Mouse (Mus musculus) hindbrain, embryonic 10.5 days (tissue): Measurements from ENCODE around the gene Crygc. TPM values are rescaled to one million over a fixed set of nuclear protein-coding genes. Genes with fewer than 3 reads are reported as not detected.

Experiments
- DNase-seq: peaks from one replicate; pipeline ENCODE4 v3.0.0-alpha.2; 2017; ENCODE audit warnings: low spot score
- H3K27ac ChIP-seq: fragments of 300-500 bp; sonication (generic); 2 replicates; pipeline ENCODE4 v1.5.1; 2016; ENCODE audit warnings: mild to moderate bottlenecking, moderate library complexity
- H3K27me3 ChIP-seq: fragments of 300-500 bp; sonication (generic); 2 replicates; pipeline ENCODE4 v1.6.1; 2016; ENCODE audit warnings: mild to moderate bottlenecking; ENCODE audit not compliant: poor library complexity, insufficient read depth, severe bottlenecking
- H3K36me3 ChIP-seq: fragments of 300-500 bp; sonication (generic); 2 replicates; pipeline ENCODE4 v1.6.1; 2016; ENCODE audit warnings: mild to moderate bottlenecking, moderate library complexity
- H3K4me1 ChIP-seq: fragments of 300-500 bp; sonication (generic); replicated peaks from 2 replicates; pipeline ENCODE4 v1.6.1; 2016; ENCODE audit warnings: mild to moderate bottlenecking
- H3K4me3 ChIP-seq: fragments of 300-500 bp; sonication (generic); 2 replicates; pipeline ENCODE4 v1.5.1; 2016; ENCODE audit warnings: mild to moderate bottlenecking, moderate library complexity
- H3K9me3 ChIP-seq: fragments of 300-500 bp; sonication (generic); 2 replicates; pipeline ENCODE4 v1.6.1; 2016; ENCODE audit warnings: mild to moderate bottlenecking, moderate library complexity
- WGBS: fragments of 180-500 bp; shearing (Covaris S2); methylation state at CpG from one replicate; pipeline ENCODE4 v1.1.7; 2016; 5-methylcytosine and 5-hydroxymethylcytosine counted together
- polyA plus RNA-seq: library from polyadenylated mRNA; unstranded; fragments of >200 nt; fragmentation: Nextera tagmentation; extraction: Ambion mirVana; gene quantifications from 2 replicates; pipeline ENCODE4 v1.2.1, GENCODE M21; 2016

Gene Crygc
- 0.27 TPM in 1 of 2 replicates, not detected in the other for polyA plus RNA-seq

- WGBS = 64% methylated on average over 6 of the region's 6 CpGs
Observed at GRCm38 (mm10) chr1:65073589-65073988, at the start of gene Crygc. Gene Crygc (minus strand): TSS chr1:65073689.

GRCm38 (mm10) chr1:65122574-65123372 lies 49.3 kb upstream of the Crygc start, which contains the start of gene D630023F18Rik:
Gene D630023F18Rik (minus strand): TSS chr1:65123214.
- DNase-seq = no peak
- Histone ChIP-seq H3K4me1 (peaks cover 6% of the 10 kb centered on the region), H3K27ac (no peak within 1 kb of the TSS), H3K9me3 (no peaks in the 10 kb centered on the region), H3K27me3 (no peaks in the 10 kb centered on the region), H3K36me3 (no peaks in the 10 kb centered on the region), H3K4me3 (peak within 1 kb of the TSS; percentile 36)
- 32% methylated on average over 9 of the region's 9 CpGs for WGBS

More at GRCm38 (mm10) chr1:65073589-65073988, at the start of gene Crygc:
- Histone ChIP-seq H3K27me3 (no peaks in the 10 kb centered on the region), H3K4me1 (no peaks in the 10 kb centered on the region; the same call in 1 of the 2 replicates), H3K27ac (no peak within 1 kb of the TSS), H3K9me3 (no peaks in the 10 kb centered on the region), H3K36me3 (no peaks in the 10 kb centered on the region), H3K4me3 (no peak within 1 kb of the TSS)
- no peak for DNase-seq

- 79% methylated on average over 1 of the region's 1 CpGs for WGBS
- H3K27ac ChIP-seq = no peak within 1 kb of the TSS
- no peaks in the 10 kb centered on the region for H3K27me3 ChIP-seq
- no peaks in the 10 kb centered on the region for H3K36me3 ChIP-seq
- H3K4me1 ChIP-seq = peaks cover 6% of the 10 kb centered on the region
- H3K4me3 ChIP-seq = no peak within 1 kb of the TSS
- no peak for DNase-seq
- no peaks in the 10 kb centered on the region for H3K9me3 ChIP-seq
Observed at GRCm38 (mm10) chr1:65119438-65119837, 45.9 kb upstream of the Crygc start, which contains the start of gene Gm28845. Gene Gm28845 (minus strand): TSS chr1:65119558.

- no peaks in the 10 kb centered on the region for H3K27me3 ChIP-seq
- H3K4me1 ChIP-seq = peaks cover 6% of the 10 kb centered on the region
- no peak for DNase-seq
- WGBS = 78% methylated on average over 8 of the region's 8 CpGs
- H3K36me3 ChIP-seq = no peaks in the 10 kb centered on the region
- no peaks in the 10 kb centered on the region for H3K9me3 ChIP-seq
- H3K27ac ChIP-seq = no peak overlapping the region
- no peak overlapping the region for H3K4me3 ChIP-seq
Observed at GRCm38 (mm10) chr1:65118150-65118913, 44.8 kb upstream of the Crygc start.

GRCm38 (mm10) chr1:65113536-65114172 lies 40.2 kb upstream of the Crygc start:
- Histone ChIP-seq H3K36me3 (no peaks in the 10 kb centered on the region), H3K4me3 (no peak overlapping the region), H3K4me1 (peaks cover 9% of the 10 kb centered on the region), H3K27me3 (no peaks in the 10 kb centered on the region), H3K9me3 (no peaks in the 10 kb centered on the region), H3K27ac (no peak overlapping the region)
- DNase-seq = no peak
- WGBS = 91% methylated on average over 5 of the region's 5 CpGs

- Histone ChIP-seq H3K4me1 (peaks cover 9% of the 10 kb centered on the region), H3K27me3 (no peaks in the 10 kb centered on the region), H3K36me3 (no peaks in the 10 kb centered on the region), H3K27ac (peak overlapping the region; percentile 47; the same call in 1 of the 2 replicates), H3K9me3 (no peaks in the 10 kb centered on the region), H3K4me3 (peak overlapping the region; percentile 18; the same call in 1 of the 2 replicates)
- WGBS = 55% methylated on average over 14 of the region's 14 CpGs
- peak; percentile 36 for DNase-seq
Observed at GRCm38 (mm10) chr1:65112807-65113196, 39.3 kb upstream of the Crygc start.

GRCm38 (mm10) chr1:65112031-65112806 lies 38.7 kb upstream of the Crygc start:
- H3K27me3 ChIP-seq = no peaks in the 10 kb centered on the region
- no peaks in the 10 kb centered on the region for H3K9me3 ChIP-seq
- peaks cover 9% of the 10 kb centered on the region for H3K4me1 ChIP-seq
- peak overlapping the region; percentile 18; the same call in 1 of the 2 replicates for H3K4me3 ChIP-seq
- peak overlapping the region; percentile 47; the same call in 1 of the 2 replicates for H3K27ac ChIP-seq
- DNase-seq = peak; percentile 77
- 17% methylated on average over 8 of the region's 8 CpGs for WGBS
- H3K36me3 ChIP-seq = no peaks in the 10 kb centered on the region

- WGBS = 72% methylated on average over 25 of the region's 25 CpGs
- Histone ChIP-seq H3K27me3 (no peaks in the 10 kb centered on the region), H3K27ac (no peak overlapping the region), H3K4me1 (peaks cover 9% of the 10 kb centered on the region), H3K36me3 (no peaks in the 10 kb centered on the region), H3K9me3 (no peaks in the 10 kb centered on the region), H3K4me3 (no peak overlapping the region)
- DNase-seq = no peak
Observed at GRCm38 (mm10) chr1:65109756-65110435, 36.4 kb upstream of the Crygc start.

- Histone ChIP-seq H3K27me3 (no peaks in the 10 kb centered on the region), H3K9me3 (no peaks in the 10 kb centered on the region), H3K27ac (no peak overlapping the region), H3K4me1 (peaks cover 9% of the 10 kb centered on the region), H3K36me3 (no peaks in the 10 kb centered on the region), H3K4me3 (no peak overlapping the region)
- DNase-seq = no peak
- 93% methylated on average over 8 of the region's 8 CpGs for WGBS
Observed at GRCm38 (mm10) chr1:65109196-65109595, 35.7 kb upstream of the Crygc start.

- H3K27ac ChIP-seq = no peak overlapping the region
- WGBS = 92% methylated on average over 10 of the region's 10 CpGs
- H3K27me3 ChIP-seq = no peaks in the 10 kb centered on the region
- DNase-seq = no peak
- peaks cover 6% of the 10 kb centered on the region for H3K4me1 ChIP-seq
- no peak overlapping the region for H3K4me3 ChIP-seq
- H3K9me3 ChIP-seq = no peaks in the 10 kb centered on the region
- no peaks in the 10 kb centered on the region for H3K36me3 ChIP-seq
Observed at GRCm38 (mm10) chr1:65107654-65108279, 34.3 kb upstream of the Crygc start.

GRCm38 (mm10) chr1:65103273-65103672 lies 29.8 kb upstream of the Crygc start, which contains the start of gene Cryga:
Gene Cryga (minus strand): TSS chr1:65103373.
- Histone ChIP-seq H3K9me3 (no peaks in the 10 kb centered on the region), H3K4me1 (no peaks in the 10 kb centered on the region), H3K36me3 (no peaks in the 10 kb centered on the region), H3K27ac (no peak within 1 kb of the TSS), H3K4me3 (no peak within 1 kb of the TSS), H3K27me3 (no peaks in the 10 kb centered on the region)
- 84% methylated on average over 11 of the region's 11 CpGs for WGBS
- no peak for DNase-seq
